Mouse (Mus musculus) C2C12 (cell line): ENCODE results near the gene Cyp20a1.

Source experiments
- CTCF ChIP-seq: IDR thresholded peaks from one replicate; pipeline ENCODE4 v1.5.1; 2011; ENCODE audit not compliant: control insufficient read depth, insufficient read depth, insufficient read length
- MAX ChIP-seq: IDR thresholded peaks from one replicate; pipeline ENCODE4 v1.6.1; 2011; ENCODE audit warnings: mild to moderate bottlenecking, control low read depth
- MYOD1 ChIP-seq: IDR thresholded peaks from one replicate; pipeline ENCODE4 v1.6.1; 2011; ENCODE audit warnings: low read depth; ENCODE audit not compliant: control insufficient read depth, insufficient read length
- MYOG ChIP-seq: IDR thresholded peaks from one replicate; pipeline ENCODE4 v1.6.1; 2011; ENCODE audit not compliant: control insufficient read depth, insufficient read length; ENCODE audit errors: extremely low read depth
- USF1 ChIP-seq: IDR thresholded peaks from one replicate; pipeline ENCODE4 v1.6.1; 2011; ENCODE audit warnings: low read depth, mild to moderate bottlenecking, control low read depth, moderate library complexity

GRCm38 (mm10) chr1:60408501-60409167, 65.5 kb downstream of the Cyp20a1 start:
- TF ChIP-seq CTCF (no peak), MAX (no peak), MYOD1 (no peak), USF1 (no peak), MYOG (no peak)
